Mouse (Mus musculus) heart, adult 2 months (tissue): ENCODE results near the gene Bmp5.

Experiments used
- CTCF ChIP-seq: fragments of 200-600 bp; IDR thresholded peaks from 2 replicates; pipeline ENCODE4 v1.8.1; 2022; ENCODE audit warnings: antibody characterized with exemption, mild to moderate bottlenecking, moderate library complexity
- EP300 ChIP-seq: fragments of 200-500 bp; IDR thresholded peaks from 2 replicates; pipeline ENCODE4 v1.6.1; 2011; ENCODE audit warnings: low read depth, low read length, control low read depth; ENCODE audit not compliant: insufficient read depth
- POLR2A ChIP-seq: fragments of 200-500 bp; IDR thresholded peaks from 2 replicates; pipeline ENCODE4 v1.6.1; 2011; ENCODE audit warnings: mild to moderate bottlenecking, low read depth, low read length, control low read depth; ENCODE audit not compliant: insufficient read depth

- no peak for TF ChIP-seq CTCF
- no peak for TF ChIP-seq POLR2A
- peak; percentile 86 for TF ChIP-seq EP300
Observed at GRCm38 (mm10) chr9:75910112-75910799, 135.1 kb downstream of the Bmp5 start.
